Mouse (Mus musculus) stomach, postnatal 0 days (tissue): ENCODE measurements at regions not wholly inside any gene's neighbourhood (a gene's known extent, or its start where the extent isn't known, plus 50 kb on each side); places are given as distances from the start of the nearest gene placed in this dataset.

ENCODE experiments used
- CTCF ChIP-seq: IDR thresholded peaks from 2 replicates; pipeline ENCODE4 v1.5.1; 2016; ENCODE audit warnings: antibody characterized with exemption, low read depth, mild to moderate bottlenecking, moderate library complexity
- EP300 ChIP-seq: optimal IDR thresholded peaks from 2 replicates; pipeline ENCODE3; 2016; ENCODE audit warnings: antibody characterized with exemption

DNA sequence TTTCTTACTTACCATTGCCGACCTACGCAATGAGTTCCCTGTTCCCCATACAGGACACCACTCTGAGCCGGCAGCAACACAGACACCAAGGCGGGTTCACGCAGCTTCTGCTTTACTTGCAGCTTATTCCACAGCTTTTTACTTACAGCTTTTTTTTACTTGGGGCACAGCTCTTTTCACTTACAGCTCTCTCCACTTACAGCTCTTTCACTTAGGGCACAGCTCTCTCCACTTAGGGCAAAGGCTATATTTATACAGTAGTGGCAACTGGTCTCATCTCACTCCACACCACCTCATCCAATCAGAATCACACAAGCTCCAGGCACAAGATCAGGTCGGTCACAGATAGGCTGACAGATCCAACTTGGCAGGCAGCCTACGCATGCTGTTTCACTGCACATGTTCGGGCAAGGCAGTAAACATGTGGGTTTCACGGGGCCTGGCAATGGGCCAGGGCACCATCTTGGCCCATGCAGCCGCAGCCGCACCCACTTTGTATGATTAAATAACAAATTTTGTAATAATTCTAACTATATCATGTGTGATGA lies 154.9 kb upstream of the Hapln1 start:
- TF ChIP-seq CTCF: no peak
- no peak for TF ChIP-seq EP300
